19 mouse cellular contexts compared by ENCODE assay signal in genomic region chr2:50096336-50096735, GRCm38 (mm10). TPM values are rescaled to one million over a fixed set of nuclear protein-coding genes. Genes with fewer than 3 reads are reported as not detected.
DNase-seq lines count a peak whose midpoint lies in the region; ATAC-seq and TF ChIP-seq lines count a peak whose summit lies in the region.
"Had no signal": no experiment of that assay in that cellular context is flagged by ENCODE, and none has a peak within 500 bp of the region (broad histone marks: within the 10 kb centered on the region; RNA-seq: fewer than 3 reads in every experiment).

No protein-coding gene starts in this region.

- H3K36me3 ChIP-seq in forebrain, embryonic 14.5 days (ENCODE audit: control insufficient read depth, insufficient read depth, low read length): no peaks in the 10 kb centered on the region
- H3K36me3 ChIP-seq in forebrain, postnatal 0 days (ENCODE audit: insufficient read depth): no peaks in the 10 kb centered on the region
- no peaks in the 10 kb centered on the region for H3K36me3 ChIP-seq in lung, embryonic 14.5 days (ENCODE audit: insufficient read depth)
- H3K36me3 ChIP-seq in forebrain, embryonic 15.5 days: no peaks in the 10 kb centered on the region
- H3K36me3 ChIP-seq: liver, embryonic 13.5 days; midbrain, embryonic 15.5 days had no signal

- H3K4me2 ChIP-seq in forebrain, embryonic 14.5 days (ENCODE audit: low read length): no peak overlapping the region
- no peak overlapping the region for H3K4me2 ChIP-seq in forebrain, postnatal 0 days (ENCODE audit: low read depth)
- H3K4me2 ChIP-seq in lung, embryonic 14.5 days: no peak overlapping the region
- no peak overlapping the region for H3K4me2 ChIP-seq in forebrain, embryonic 15.5 days (replicated peaks)
- H3K4me2 ChIP-seq: heart, embryonic 11.5 days; liver, embryonic 13.5 days; midbrain, embryonic 15.5 days had no signal

- TF ChIP-seq CTCF in forebrain, postnatal 0 days (IDR thresholded peaks at IDR 0.05; ENCODE audit: low read depth): no peak
- TF ChIP-seq CTCF in lung, embryonic 14.5 days (IDR thresholded peaks at IDR 0.05; ENCODE audit: low read depth): no peak
- TF ChIP-seq CTCF in lung, adult 2 months (IDR thresholded peaks at IDR 0.05; ENCODE audit: insufficient read depth, low read length): no peak
- no peak for TF ChIP-seq CTCF in brain, embryonic 14.5 days (IDR thresholded peaks at IDR 0.05; ENCODE audit: borderline replicate concordance, extremely low read depth, insufficient read depth, insufficient read length)

- no peak overlapping the region for H3K27ac ChIP-seq in forebrain, embryonic 14.5 days (ENCODE audit: low read depth, low read length)
- H3K27ac ChIP-seq in forebrain, postnatal 0 days (ENCODE audit: low read depth, low read length): no peak overlapping the region
- no peak overlapping the region for H3K27ac ChIP-seq in lung, embryonic 14.5 days (ENCODE audit: low read depth)
- no peak overlapping the region for H3K27ac ChIP-seq in forebrain, embryonic 15.5 days (replicated peaks)
- H3K27ac ChIP-seq: liver, embryonic 13.5 days; macrophage; midbrain, embryonic 15.5 days had no signal

- peak; percentile 65 for DNase-seq in forebrain, embryonic 14.5 days (ENCODE audit: low spot score)
- no peak for DNase-seq in forebrain, postnatal 0 days
- peak; percentile 28 for DNase-seq in lung, embryonic 14.5 days
- no peak for DNase-seq in lung, adult 2 months
- DNase-seq in brain, embryonic 14.5 days (ENCODE audit: low read depth): peak; percentile 76
- no peak for DNase-seq in Muller cell, postnatal 12 days (ENCODE audit: inconsistent ontology term)
- DNase-seq in ovary, postnatal 14 days (ENCODE audit: low spot score): no peak
- DNase-seq: adrenal gland, adult 2 months; cerebellum, adult 8-10 months; heart, postnatal 10 days; kidney, adult 8-10 months; kidney, postnatal 25 days; liver, embryonic 13.5 days; right cerebral cortex, postnatal 25 days; thymus, postnatal 4 days had no signal

- H3K27me3 ChIP-seq in forebrain, embryonic 14.5 days (replicated peaks; ENCODE audit: control insufficient read depth, insufficient read depth, low read length): no peaks in the 10 kb centered on the region
- H3K27me3 ChIP-seq in forebrain, postnatal 0 days (ENCODE audit: insufficient read depth, low read length): no peaks in the 10 kb centered on the region
- no peaks in the 10 kb centered on the region for H3K27me3 ChIP-seq in lung, embryonic 14.5 days (ENCODE audit: insufficient read depth, low read length)
- no peaks in the 10 kb centered on the region for H3K27me3 ChIP-seq in forebrain, embryonic 15.5 days
- H3K27me3 ChIP-seq: liver, embryonic 13.5 days; midbrain, embryonic 15.5 days had no signal

- H3K9ac ChIP-seq in forebrain, embryonic 14.5 days (ENCODE audit: low read length): no peak overlapping the region
- H3K9ac ChIP-seq in forebrain, postnatal 0 days: no peak overlapping the region
- no peak overlapping the region for H3K9ac ChIP-seq in lung, embryonic 14.5 days
- no peak overlapping the region for H3K9ac ChIP-seq in forebrain, embryonic 15.5 days (replicated peaks)
- H3K9ac ChIP-seq: liver, embryonic 13.5 days; midbrain, embryonic 15.5 days had no signal

- no peak for TF ChIP-seq POLR2A in lung, adult 2 months (IDR thresholded peaks at IDR 0.05; ENCODE audit: borderline replicate concordance, extremely low read depth, low read depth, low read length)
- TF ChIP-seq POLR2A in brain, embryonic 14.5 days (IDR thresholded peaks at IDR 0.05; ENCODE audit: borderline replicate concordance, extremely low read depth, insufficient read depth, insufficient read length, poor library complexity, severe bottlenecking): no peak

- 51% methylated on average over 3 of the region's 3 CpGs for WGBS in forebrain, embryonic 14.5 days
- WGBS in forebrain, postnatal 0 days: 51% methylated on average over 3 of the region's 3 CpGs
- 57% methylated on average over 3 of the region's 3 CpGs for WGBS in lung, embryonic 14.5 days
- 63% methylated on average over 3 of the region's 3 CpGs for WGBS in lung, adult 2 months
- 48% methylated on average over 3 of the region's 3 CpGs for WGBS in forebrain, embryonic 15.5 days

- no peaks in the 10 kb centered on the region for H3K9me3 ChIP-seq in forebrain, embryonic 14.5 days (replicated peaks; ENCODE audit: control insufficient read depth, low read length)
- H3K9me3 ChIP-seq in forebrain, postnatal 0 days (ENCODE audit: low read length): no peaks in the 10 kb centered on the region
- no peaks in the 10 kb centered on the region for H3K9me3 ChIP-seq in lung, embryonic 14.5 days (ENCODE audit: low read depth, low read length)
- no peaks in the 10 kb centered on the region for H3K9me3 ChIP-seq in forebrain, embryonic 15.5 days
- H3K9me3 ChIP-seq: liver, embryonic 13.5 days; midbrain, embryonic 15.5 days had no signal

- no peak overlapping the region for H3K4me3 ChIP-seq in forebrain, embryonic 14.5 days (ENCODE audit: low read depth, low read length)
- no peak overlapping the region for H3K4me3 ChIP-seq in forebrain, postnatal 0 days (ENCODE audit: low read depth, low read length)
- H3K4me3 ChIP-seq in lung, embryonic 14.5 days (ENCODE audit: low read depth, low read length): no peak overlapping the region
- no peak overlapping the region for H3K4me3 ChIP-seq in lung, adult 2 months (replicated peaks; ENCODE audit: extremely low read depth, low read depth, low read length)
- no peak overlapping the region for H3K4me3 ChIP-seq in forebrain, embryonic 15.5 days
- H3K4me3 ChIP-seq: liver, embryonic 13.5 days; midbrain, embryonic 15.5 days had no signal

- peak; percentile 64 for ATAC-seq in forebrain, embryonic 14.5 days
- no peak; the same call in 1 of the 2 replicates for ATAC-seq in forebrain, postnatal 0 days
- no peak for ATAC-seq in lung, embryonic 14.5 days (ENCODE audit: insufficient read depth)
- ATAC-seq in forebrain, embryonic 15.5 days (replicated peaks): 0 out of 2 replicates have a peak, but pooled peaks have one; percentile 53
- ATAC-seq: midbrain, embryonic 15.5 days had no signal

- peaks cover 7% of the 10 kb centered on the region; the same call in 1 of the 2 replicates for H3K4me1 ChIP-seq in forebrain, embryonic 14.5 days (ENCODE audit: control insufficient read depth, insufficient read depth, low read length)
- no peaks in the 10 kb centered on the region for H3K4me1 ChIP-seq in forebrain, postnatal 0 days (ENCODE audit: insufficient read depth)
- H3K4me1 ChIP-seq in lung, embryonic 14.5 days (ENCODE audit: insufficient read depth): no peaks in the 10 kb centered on the region
- H3K4me1 ChIP-seq in lung, adult 2 months (ENCODE audit: control insufficient read depth, insufficient read depth, low read length): no peaks in the 10 kb centered on the region
- peaks cover 19% of the 10 kb centered on the region for H3K4me1 ChIP-seq in forebrain, embryonic 15.5 days

RNA-seq across cellular contexts. Expression of gene Lypd6, which starts 30.1 kb away (rescaled TPM):
- 15.9 and 16.5 TPM in 2 replicates for polyA plus RNA-seq in forebrain, embryonic 14.5 days (2014; fragmentation: Nextera tagmentation; extraction: Ambion mirVana)
- 12.2 and 19.2 TPM in 2 replicates for total RNA-seq in forebrain, postnatal 0 days (2014; rRNA removed)
- polyA plus RNA-seq in forebrain, postnatal 0 days (2015; fragmentation: Nextera tagmentation; extraction: Ambion mirVana): 14.1 and 17.2 TPM in 2 replicates
- polyA plus RNA-seq in lung, embryonic 14.5 days (2014; fragmentation: Nextera tagmentation; extraction: Ambion mirVana): 2.0 and 2.5 TPM in 2 replicates
- 1.2 and 3.1 TPM in 2 replicates for polyA plus RNA-seq in lung, adult 2 months (2012; rRNA removed)
- polyA plus RNA-seq in brain, embryonic 14.5 days (2012; rRNA removed): 7.6 and 8.9 TPM in 2 replicates
- 12.7 and 14.6 TPM in 2 replicates for polyA plus RNA-seq in forebrain, embryonic 15.5 days (2015; fragmentation: Nextera tagmentation; extraction: Ambion mirVana)
- polyA plus RNA-seq: macrophage had no signal

Comparison
In these comparisons a context has a peak if more than half of its experiments do, and no peak if none do; other contexts are left out.
1. ATAC-seq: peak in forebrain, embryonic 14.5 days (single experiment) and forebrain, embryonic 15.5 days (single experiment); none in forebrain, postnatal 0 days (single experiment) and lung, embryonic 14.5 days (single experiment).
2. DNase-seq: peak in forebrain, embryonic 14.5 days (single experiment), lung, embryonic 14.5 days (single experiment) and brain, embryonic 14.5 days (single experiment); none in forebrain, postnatal 0 days (single experiment), lung, adult 2 months (single experiment), Muller cell, postnatal 12 days (single experiment) and ovary, postnatal 14 days (single experiment).